Mouse (Mus musculus): ENCODE measurements around the gene H2al1f. TPM values are rescaled to one million over a fixed set of nuclear protein-coding genes. Genes with fewer than 3 reads are reported as not detected.
"Not testable (repeated sequence)": the region's sequence is repeated elsewhere in the genome, so short reads cannot be mapped to it uniquely, and the experiment has no call there.

Gene H2al1f
- polyA plus RNA-seq, 1 experiment from 2014 or later: not detected

DNA sequence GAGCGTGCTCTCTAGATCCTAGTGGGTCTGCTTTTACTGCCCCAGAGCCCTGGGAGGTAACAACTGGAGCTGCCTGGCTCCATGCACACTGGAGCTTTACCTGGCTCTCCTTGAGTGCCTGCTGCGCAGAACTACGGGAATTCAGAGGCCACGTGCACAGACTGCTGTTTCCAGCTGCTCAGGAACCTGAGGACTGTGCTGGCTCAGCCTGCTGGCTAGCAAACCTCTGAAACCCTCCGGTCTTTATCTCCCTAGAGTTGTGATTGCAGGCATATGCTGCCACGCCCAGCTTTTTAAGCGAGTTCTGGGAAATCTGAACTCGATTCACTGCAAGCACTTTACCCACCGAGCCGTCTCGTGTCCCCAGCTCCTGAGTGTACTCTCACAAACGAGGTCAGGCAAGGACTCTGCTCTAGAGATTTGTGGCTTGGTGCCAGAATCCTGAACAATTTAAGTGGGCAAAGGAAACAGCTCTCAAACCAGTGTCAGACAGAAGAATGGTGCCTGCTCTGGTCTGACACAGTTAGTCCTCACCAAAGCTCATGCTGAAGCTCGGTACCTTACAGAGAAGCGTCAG is 26.6 kb upstream of the H2al1f start:
- no peak overlapping the region for H3K4me3 ChIP-seq (ENCODE audit: low read depth, low read length)
- no peak overlapping the region for H3K9ac ChIP-seq (ENCODE audit: low read length)
- no peak for TF ChIP-seq EP300 (optimal IDR thresholded peaks at IDR 0.05)
- no peak for TF ChIP-seq CTCF (IDR thresholded peaks at IDR 0.05; ENCODE audit: low read depth)
- no peak overlapping the region for H3K4me2 ChIP-seq (replicated peaks; ENCODE audit: low read depth)
- no peaks in the 10 kb centered on the region for H3K9me3 ChIP-seq (ENCODE audit: control insufficient read depth, low read length)
- 56% methylated on average over 14 of the region's 14 CpGs for WGBS
- no peaks in the 10 kb centered on the region for H3K4me1 ChIP-seq (replicated peaks; ENCODE audit: control insufficient read depth, insufficient read depth)
- H3K36me3 ChIP-seq (ENCODE audit: control insufficient read depth, insufficient read depth, low read length): no peaks in the 10 kb centered on the region
- no peaks in the 10 kb centered on the region for H3K27me3 ChIP-seq (ENCODE audit: control insufficient read depth, insufficient read depth, low read length)
- DNase-seq (ENCODE audit: low spot score) (peak; percentile 14), ATAC-seq (ENCODE audit: low FRiP score, low TSS enrichment) (0 out of 2 replicates have a peak, but pooled peaks have one; percentile 29)
- H3K27ac ChIP-seq (replicated peaks): no peak overlapping the region

DNA sequence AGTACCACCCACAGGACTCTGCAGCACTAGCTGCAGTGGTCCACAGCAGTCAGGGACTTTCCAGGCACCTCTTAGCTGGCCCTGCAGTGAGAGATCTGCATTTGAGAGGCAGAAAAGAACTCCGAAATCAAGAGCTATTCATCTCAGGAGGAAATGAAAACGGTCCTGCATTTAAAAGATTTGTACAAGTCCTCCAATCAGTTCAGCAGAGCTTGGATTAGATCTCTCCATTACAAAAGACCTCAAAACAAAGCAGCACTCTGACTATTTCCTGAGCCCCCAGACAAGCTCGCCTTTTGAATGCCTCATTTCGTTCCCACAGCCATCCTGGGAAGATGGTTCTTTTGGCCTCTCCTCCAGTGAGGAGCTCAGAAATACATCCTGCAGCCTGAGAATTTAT is 25.7 kb upstream of the H2al1f start:
- no peak overlapping the region for H3K27ac ChIP-seq (replicated peaks)
- H3K4me1 ChIP-seq (replicated peaks; ENCODE audit: control insufficient read depth, insufficient read depth): no peaks in the 10 kb centered on the region
- WGBS: 66% methylated on average over 4 of the region's 4 CpGs
- DNase-seq (ENCODE audit: low spot score) (no peak), ATAC-seq (ENCODE audit: low FRiP score, low TSS enrichment) (no peak)
- H3K27me3 ChIP-seq (ENCODE audit: control insufficient read depth, insufficient read depth, low read length): no peaks in the 10 kb centered on the region
- no peaks in the 10 kb centered on the region for H3K9me3 ChIP-seq (ENCODE audit: control insufficient read depth, low read length)
- no peak overlapping the region for H3K4me3 ChIP-seq (ENCODE audit: low read depth, low read length)
- H3K4me2 ChIP-seq (replicated peaks; ENCODE audit: low read depth): no peak overlapping the region
- no peak for TF ChIP-seq EP300 (optimal IDR thresholded peaks at IDR 0.05)
- TF ChIP-seq CTCF (IDR thresholded peaks at IDR 0.05; ENCODE audit: low read depth): no peak
- H3K36me3 ChIP-seq (ENCODE audit: control insufficient read depth, insufficient read depth, low read length): no peaks in the 10 kb centered on the region
- no peak overlapping the region for H3K9ac ChIP-seq (ENCODE audit: low read length)

DNA sequence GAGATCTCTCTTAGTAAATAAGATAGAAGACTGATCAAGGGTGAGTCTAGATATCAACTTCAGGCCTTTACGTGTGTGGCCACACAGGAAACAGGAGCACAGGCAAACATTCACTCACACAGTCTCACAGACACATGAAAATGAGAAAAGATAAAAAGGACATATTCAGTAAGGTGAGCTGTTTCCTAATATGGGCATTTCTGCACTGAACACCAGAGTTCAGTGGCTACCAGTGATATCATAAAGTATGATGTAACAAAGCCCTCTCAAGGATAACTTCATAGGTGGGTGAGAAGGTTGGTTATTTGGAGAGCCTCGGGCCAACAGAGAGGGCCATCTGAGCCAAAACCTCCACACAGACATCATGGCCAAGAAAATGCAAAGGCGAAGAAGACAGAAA is 16.0 kb upstream of the H2al1f start, which contains the start of gene H2al1a:
Gene H2al1a (plus strand): TSS at position 301 of the 400 bp plus-strand sequence.
- WGBS: no CpG with 5 or more reads among the region's 3 CpGs
- ATAC-seq (ENCODE audit: low FRiP score, low TSS enrichment): not testable (repeated sequence)

DNA sequence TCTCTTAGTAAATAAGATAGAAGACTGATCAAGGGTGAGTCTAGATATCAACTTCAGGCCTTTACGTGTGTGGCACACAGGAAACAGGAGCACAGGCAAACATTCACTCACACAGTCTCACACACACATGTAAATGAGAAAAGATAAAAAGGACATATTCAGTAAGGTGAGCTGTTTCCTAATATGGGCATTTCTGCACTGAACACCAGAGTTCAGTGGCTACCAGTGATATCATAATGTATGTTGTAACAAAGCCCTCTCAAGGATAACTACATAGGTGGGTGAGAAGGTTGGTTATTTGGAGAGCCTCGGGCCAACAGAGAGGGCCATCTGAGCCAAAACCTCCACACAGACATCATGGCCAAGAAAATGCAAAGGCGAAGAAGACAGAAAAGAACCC is 12.8 kb upstream of the H2al1f start, which contains the start of gene H2al1b:
Gene H2al1b (plus strand): TSS at position 301 of the 400 bp plus-strand sequence.
- H3K4me1 ChIP-seq (replicated peaks; ENCODE audit: control insufficient read depth, insufficient read depth); H3K4me2 ChIP-seq (replicated peaks; ENCODE audit: low read depth); H3K4me3 ChIP-seq (ENCODE audit: low read depth, low read length); H3K36me3 ChIP-seq (ENCODE audit: control insufficient read depth, insufficient read depth, low read length); H3K9ac ChIP-seq (ENCODE audit: low read length); H3K27ac ChIP-seq (replicated peaks); DNase-seq (ENCODE audit: low spot score); ATAC-seq (ENCODE audit: low FRiP score, low TSS enrichment); H3K27me3 ChIP-seq (ENCODE audit: control insufficient read depth, insufficient read depth, low read length); H3K9me3 ChIP-seq (ENCODE audit: control insufficient read depth, low read length): not testable (repeated sequence)
- 83% methylated on average over 1 of the region's 3 CpGs for WGBS

More for the DNA sequence above, 16.0 kb upstream of the H2al1f start, which contains the start of gene H2al1a:
- H3K9ac ChIP-seq (ENCODE audit: low read length); DNase-seq (ENCODE audit: low spot score); H3K27ac ChIP-seq (replicated peaks); H3K36me3 ChIP-seq (ENCODE audit: control insufficient read depth, insufficient read depth, low read length); H3K4me2 ChIP-seq (replicated peaks; ENCODE audit: low read depth); H3K9me3 ChIP-seq (ENCODE audit: control insufficient read depth, low read length); H3K4me1 ChIP-seq (replicated peaks; ENCODE audit: control insufficient read depth, insufficient read depth); H3K27me3 ChIP-seq (ENCODE audit: control insufficient read depth, insufficient read depth, low read length); H3K4me3 ChIP-seq (ENCODE audit: low read depth, low read length): not testable (repeated sequence)

DNA sequence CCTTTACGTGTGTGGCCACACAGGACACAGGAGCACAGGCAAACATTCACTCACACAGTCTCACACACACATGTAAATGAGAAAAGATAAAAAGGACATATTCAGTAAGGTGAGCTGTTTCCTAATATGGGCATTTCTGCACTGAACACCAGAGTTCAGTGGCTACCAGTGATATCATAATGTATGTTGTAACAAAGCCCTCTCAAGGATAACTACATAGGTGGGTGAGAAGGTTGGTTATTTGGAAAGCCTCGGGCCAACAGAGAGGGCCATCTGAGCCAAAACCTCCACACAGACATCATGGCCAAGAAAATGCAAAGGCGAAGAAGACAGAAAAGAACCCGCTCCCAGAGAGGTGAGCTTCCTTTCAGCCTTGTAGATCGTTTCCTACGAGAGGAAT is 9.6 kb upstream of the H2al1f start, which contains the start of gene H2al1c:
Gene H2al1c (plus strand): TSS at position 301 of the 400 bp plus-strand sequence.
- not testable (repeated sequence) for DNase-seq (ENCODE audit: low spot score); H3K9me3 ChIP-seq (ENCODE audit: control insufficient read depth, low read length); H3K36me3 ChIP-seq (ENCODE audit: control insufficient read depth, insufficient read depth, low read length); H3K27me3 ChIP-seq (ENCODE audit: control insufficient read depth, insufficient read depth, low read length); H3K27ac ChIP-seq (replicated peaks); H3K4me1 ChIP-seq (replicated peaks; ENCODE audit: control insufficient read depth, insufficient read depth); H3K4me3 ChIP-seq (ENCODE audit: low read depth, low read length); H3K9ac ChIP-seq (ENCODE audit: low read length); ATAC-seq (ENCODE audit: low FRiP score, low TSS enrichment); H3K4me2 ChIP-seq (replicated peaks; ENCODE audit: low read depth)
- 80% methylated on average over 1 of the region's 6 CpGs for WGBS

DNA sequence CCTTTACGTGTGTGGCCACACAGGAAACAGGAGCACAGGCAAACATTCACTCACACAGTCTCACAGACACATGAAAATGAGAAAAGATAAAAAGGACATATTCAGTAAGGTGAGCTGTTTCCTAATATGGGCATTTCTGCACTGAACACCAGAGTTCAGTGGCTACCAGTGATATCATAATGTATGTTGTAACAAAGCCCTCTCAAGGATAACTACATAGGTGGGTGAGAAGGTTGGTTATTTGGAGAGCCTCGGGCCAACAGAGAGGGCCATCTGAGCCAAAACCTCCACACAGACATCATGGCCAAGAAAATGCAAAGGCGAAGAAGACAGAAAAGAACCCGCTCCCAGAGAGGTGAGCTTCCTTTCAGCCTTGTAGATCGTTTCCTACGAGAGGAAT is 6.4 kb upstream of the H2al1f start, which contains the start of gene H2al1d:
Gene H2al1d (plus strand): TSS at position 301 of the 400 bp plus-strand sequence.
- H3K36me3 ChIP-seq (ENCODE audit: control insufficient read depth, insufficient read depth, low read length); H3K4me3 ChIP-seq (ENCODE audit: low read depth, low read length); ATAC-seq (ENCODE audit: low FRiP score, low TSS enrichment); H3K9me3 ChIP-seq (ENCODE audit: control insufficient read depth, low read length); DNase-seq (ENCODE audit: low spot score); H3K9ac ChIP-seq (ENCODE audit: low read length); H3K4me1 ChIP-seq (replicated peaks; ENCODE audit: control insufficient read depth, insufficient read depth); H3K27ac ChIP-seq (replicated peaks); H3K27me3 ChIP-seq (ENCODE audit: control insufficient read depth, insufficient read depth, low read length); H3K4me2 ChIP-seq (replicated peaks; ENCODE audit: low read depth): not testable (repeated sequence)
- WGBS: no CpG with 5 or more reads among the region's 6 CpGs

DNA sequence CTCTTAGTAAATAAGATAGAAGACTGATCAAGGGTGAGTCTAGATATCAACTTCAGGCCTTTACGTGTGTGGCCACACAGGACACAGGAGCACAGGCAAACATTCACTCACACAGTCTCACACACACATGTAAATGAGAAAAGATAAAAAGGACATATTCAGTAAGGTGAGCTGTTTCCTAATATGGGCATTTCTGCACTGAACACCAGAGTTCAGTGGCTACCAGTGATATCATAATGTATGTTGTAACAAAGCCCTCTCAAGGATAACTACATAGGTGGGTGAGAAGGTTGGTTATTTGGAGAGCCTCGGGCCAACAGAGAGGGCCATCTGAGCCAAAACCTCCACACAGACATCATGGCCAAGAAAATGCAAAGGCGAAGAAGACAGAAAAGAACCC is 3.3 kb upstream of the H2al1f start, which contains the start of gene H2al1e:
Gene H2al1e (plus strand): TSS at position 301 of the 400 bp plus-strand sequence.
- not testable (repeated sequence) for H3K9me3 ChIP-seq (ENCODE audit: control insufficient read depth, low read length); H3K27ac ChIP-seq (replicated peaks); DNase-seq (ENCODE audit: low spot score); H3K27me3 ChIP-seq (ENCODE audit: control insufficient read depth, insufficient read depth, low read length); H3K4me1 ChIP-seq (replicated peaks; ENCODE audit: control insufficient read depth, insufficient read depth); H3K9ac ChIP-seq (ENCODE audit: low read length); H3K4me3 ChIP-seq (ENCODE audit: low read depth, low read length); ATAC-seq (ENCODE audit: low FRiP score, low TSS enrichment); H3K4me2 ChIP-seq (replicated peaks; ENCODE audit: low read depth); H3K36me3 ChIP-seq (ENCODE audit: control insufficient read depth, insufficient read depth, low read length)
- WGBS: no CpG with 5 or more reads among the region's 3 CpGs

DNA sequence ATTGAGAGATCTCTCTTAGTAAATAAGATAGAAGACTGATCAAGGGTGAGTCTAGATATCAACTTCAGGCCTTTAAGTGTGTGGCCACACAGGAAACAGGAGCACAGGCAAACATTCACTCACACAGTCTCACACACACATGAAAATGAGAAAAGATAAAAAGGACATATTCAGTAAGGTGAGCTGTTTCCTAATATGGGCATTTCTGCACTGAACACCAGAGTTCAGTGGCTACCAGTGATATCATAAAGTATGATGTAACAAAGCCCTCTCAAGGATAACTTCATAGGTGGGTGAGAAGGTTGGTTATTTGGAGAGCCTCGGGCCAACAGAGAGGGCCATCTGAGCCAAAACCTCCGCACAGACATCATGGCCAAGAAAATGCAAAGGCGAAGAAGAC is 3.0 kb downstream of the H2al1f start, which contains the start of gene H2al1g:
Gene H2al1g (plus strand): TSS at position 301 of the 400 bp plus-strand sequence.
- not testable (repeated sequence) for H3K4me3 ChIP-seq (ENCODE audit: low read depth, low read length); H3K27me3 ChIP-seq (ENCODE audit: control insufficient read depth, insufficient read depth, low read length); DNase-seq (ENCODE audit: low spot score); H3K4me2 ChIP-seq (replicated peaks; ENCODE audit: low read depth); H3K4me1 ChIP-seq (replicated peaks; ENCODE audit: control insufficient read depth, insufficient read depth); ATAC-seq (ENCODE audit: low FRiP score, low TSS enrichment); H3K9me3 ChIP-seq (ENCODE audit: control insufficient read depth, low read length); H3K27ac ChIP-seq (replicated peaks); H3K36me3 ChIP-seq (ENCODE audit: control insufficient read depth, insufficient read depth, low read length); H3K9ac ChIP-seq (ENCODE audit: low read length)
- no CpG with 5 or more reads among the region's 3 CpGs for WGBS

DNA sequence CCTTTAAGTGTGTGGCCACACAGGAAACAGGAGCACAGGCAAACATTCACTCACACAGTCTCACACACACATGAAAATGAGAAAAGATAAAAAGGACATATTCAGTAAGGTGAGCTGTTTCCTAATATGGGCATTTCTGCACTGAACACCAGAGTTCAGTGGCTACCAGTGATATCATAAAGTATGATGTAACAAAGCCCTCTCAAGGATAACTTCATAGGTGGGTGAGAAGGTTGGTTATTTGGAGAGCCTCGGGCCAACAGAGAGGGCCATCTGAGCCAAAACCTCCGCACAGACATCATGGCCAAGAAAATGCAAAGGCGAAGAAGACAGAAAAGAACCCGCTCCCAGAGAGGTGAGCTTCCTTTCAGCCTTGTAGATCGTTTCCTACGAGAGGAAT is 6.2 kb downstream of the H2al1f start, which contains the start of gene H2al1h:
Gene H2al1h (plus strand): TSS at position 301 of the 400 bp plus-strand sequence.
- H3K9me3 ChIP-seq (ENCODE audit: control insufficient read depth, low read length); H3K4me2 ChIP-seq (replicated peaks; ENCODE audit: low read depth); H3K4me1 ChIP-seq (replicated peaks; ENCODE audit: control insufficient read depth, insufficient read depth); H3K27me3 ChIP-seq (ENCODE audit: control insufficient read depth, insufficient read depth, low read length); H3K4me3 ChIP-seq (ENCODE audit: low read depth, low read length); ATAC-seq (ENCODE audit: low FRiP score, low TSS enrichment); H3K36me3 ChIP-seq (ENCODE audit: control insufficient read depth, insufficient read depth, low read length); DNase-seq (ENCODE audit: low spot score); H3K27ac ChIP-seq (replicated peaks); H3K9ac ChIP-seq (ENCODE audit: low read length): not testable (repeated sequence)
- no CpG with 5 or more reads among the region's 6 CpGs for WGBS

Data from stomach, postnatal 0 days (tissue).